Mouse (Mus musculus) heart, postnatal 14 days (tissue): Measurements from ENCODE around the gene Agxt2. TPM values are rescaled to one million over a fixed set of nuclear protein-coding genes. Genes with fewer than 3 reads are reported as not detected.

ENCODE experiments used
- DNase-seq, 2 experiments: peaks; one replicate each; pipeline ENCODE4 v3.0.0; 2021 to 2022
- intact Hi-C: fragments of 180-260 bp; cut with DNase I; formaldehyde crosslinking; loops from one replicate; pipeline ENCODE4 v1.15.1; 2025
- total RNA-seq, 2 experiments: library from RNA; stranded (reverse); gene quantifications; 2 replicates each; pipeline ENCODE4 v1.2.3; 2021

Agxt2 gene
- total RNA-seq, 2 experiments from 2014 or later: not detected

- no peak for DNase-seq
- intact Hi-C loops: no loop called here
Observed at GRCm38 (mm10) chr15:10426124-10426523, 67.8 kb downstream of the Agxt2 start.

GRCm38 (mm10) chr15:10426545-10427266 lies 68.4 kb downstream of the Agxt2 start:
- intact Hi-C loops: no loop called here
- no peak for DNase-seq

GRCm38 (mm10) chr15:10436893-10437292 lies 78.6 kb downstream of the Agxt2 start:
- DNase-seq: no peak
- intact Hi-C loops: no loop called here

GRCm38 (mm10) chr15:10439963-10440362 lies 81.6 kb downstream of the Agxt2 start:
- intact Hi-C loops: loop anchor here (5.0 kb wide), 1 partner anchor 983 kb away; no protein-coding TSS in a partner anchor
- peak; percentile 8 to 12 for DNase-seq

- no peak for DNase-seq
- intact Hi-C loops: loop anchor here (5.0 kb wide), 1 partner anchor 984 kb away; no protein-coding TSS in a partner anchor
Observed at GRCm38 (mm10) chr15:10441493-10441892, 83.2 kb downstream of the Agxt2 start.

- intact Hi-C loops: loop anchor here (5.0 kb wide), 1 partner anchor 985 kb away; no protein-coding TSS in a partner anchor
- no peak for DNase-seq
Observed at GRCm38 (mm10) chr15:10442275-10442674, 83.9 kb downstream of the Agxt2 start.

GRCm38 (mm10) chr15:10447102-10447501 lies 88.8 kb downstream of the Agxt2 start:
- no peak for DNase-seq
- intact Hi-C loops: no loop called here

Other genes starting within 250 kb of the Agxt2 start
- 1 to 10 TPM; 1.2 to 2.3 TPM for gene Prlr, start 181.3 kb upstream of the Agxt2 start, total RNA-seq
- not detected for gene Gm21973, start 33.2 kb upstream of the Agxt2 start, total RNA-seq
- gene Dnajc21, start 112.0 kb downstream of the Agxt2 start, total RNA-seq: 10 to 100 TPM; 23.3 to 24.4 TPM
- gene Brix1, start 127.4 kb downstream of the Agxt2 start, total RNA-seq: 10 to 100 TPM; 15.3 to 20.5 TPM
- 1 to 10 TPM; 7.2 to 8.5 TPM for gene Rad1, start 127.5 kb downstream of the Agxt2 start, total RNA-seq
- gene Ttc23l, start 200.1 kb downstream of the Agxt2 start, total RNA-seq: not detected